Mouse (Mus musculus): Measurements from ENCODE around the gene Fgfr2.
A peak's percentile ranks its signal among the peaks of the same experiment; 100 is the strongest.

Fgfr2 gene

GRCm38 (mm10) chr7:132765629-132766186 lies 357.4 kb downstream of the Fgfr2 start:
- DNase-seq (ENCODE audit: extremely low read depth, insufficient read length, low spot score), result no peak

GRCm38 (mm10) chr7:132764896-132765491 lies 358.2 kb downstream of the Fgfr2 start:
- no peak for DNase-seq (ENCODE audit: extremely low read depth, insufficient read length, low spot score)

- DNase-seq (ENCODE audit: extremely low read depth, insufficient read length, low spot score), result no peak
These were observed 358.8 kb downstream of the Fgfr2 start for GRCm38 (mm10) chr7:132764314-132764713.

GRCm38 (mm10) chr7:132763911-132764310 lies 359.2 kb downstream of the Fgfr2 start:
- DNase-seq (ENCODE audit: extremely low read depth, insufficient read length, low spot score), result no peak

DNA sequence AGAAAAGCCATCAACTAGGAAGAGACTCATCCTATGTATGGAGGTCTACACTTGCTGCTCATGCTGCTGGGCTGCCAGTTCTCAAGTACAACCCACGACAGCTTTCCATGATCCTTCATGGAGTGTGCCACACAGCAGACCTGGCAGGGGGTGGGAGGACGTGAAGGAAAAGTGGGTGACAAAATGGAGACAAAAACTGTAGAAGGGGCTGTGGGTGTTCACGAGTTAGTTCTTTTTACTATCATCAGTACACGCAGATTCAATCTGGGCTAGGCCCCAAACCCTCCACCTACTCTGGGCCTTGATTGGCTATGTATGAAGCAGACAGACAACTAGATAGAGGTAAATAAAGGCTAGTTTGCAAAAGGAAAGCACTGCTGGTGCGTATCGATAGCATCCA lies 359.8 kb downstream of the Fgfr2 start:
- no peak for DNase-seq (ENCODE audit: extremely low read depth, insufficient read length, low spot score)

- DNase-seq (ENCODE audit: extremely low read depth, insufficient read length, low spot score), result no peak
These were observed 361.7 kb downstream of the Fgfr2 start for GRCm38 (mm10) chr7:132761409-132761808.

- no peak for DNase-seq (ENCODE audit: extremely low read depth, insufficient read length, low spot score)
These were observed 362.5 kb downstream of the Fgfr2 start for GRCm38 (mm10) chr7:132760589-132761180.

GRCm38 (mm10) chr7:132759926-132760325 lies 363.2 kb downstream of the Fgfr2 start:
- no peak for DNase-seq (ENCODE audit: extremely low read depth, insufficient read length, low spot score)

GRCm38 (mm10) chr7:132759405-132759891 lies 363.7 kb downstream of the Fgfr2 start:
- DNase-seq (ENCODE audit: extremely low read depth, insufficient read length, low spot score), result no peak

GRCm38 (mm10) chr7:132758875-132759274 lies 364.3 kb downstream of the Fgfr2 start:
- no peak for DNase-seq (ENCODE audit: extremely low read depth, insufficient read length, low spot score)

- DNase-seq (ENCODE audit: extremely low read depth, insufficient read length, low spot score), result no peak
These were observed 366.8 kb downstream of the Fgfr2 start for GRCm38 (mm10) chr7:132756325-132756724.

DNA sequence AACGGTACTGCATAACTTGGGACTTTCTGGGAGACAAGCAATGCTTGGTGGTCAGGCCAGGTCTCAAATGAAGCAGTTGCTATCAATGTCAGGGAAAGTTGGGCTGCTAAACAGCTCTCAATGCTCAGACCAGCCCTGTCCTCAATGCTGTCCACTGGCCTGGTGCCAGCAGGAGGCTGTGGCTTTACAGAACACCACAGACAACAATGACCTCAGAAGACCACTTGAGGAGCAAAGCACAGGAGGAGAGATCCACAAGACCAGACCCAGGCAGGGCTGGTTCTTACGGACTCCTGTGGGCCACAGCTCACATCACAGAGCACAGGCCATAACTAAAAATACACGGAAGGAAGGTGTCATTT lies 368.8 kb downstream of the Fgfr2 start:
- no peak for DNase-seq (ENCODE audit: extremely low read depth, insufficient read length, low spot score)

DNA sequence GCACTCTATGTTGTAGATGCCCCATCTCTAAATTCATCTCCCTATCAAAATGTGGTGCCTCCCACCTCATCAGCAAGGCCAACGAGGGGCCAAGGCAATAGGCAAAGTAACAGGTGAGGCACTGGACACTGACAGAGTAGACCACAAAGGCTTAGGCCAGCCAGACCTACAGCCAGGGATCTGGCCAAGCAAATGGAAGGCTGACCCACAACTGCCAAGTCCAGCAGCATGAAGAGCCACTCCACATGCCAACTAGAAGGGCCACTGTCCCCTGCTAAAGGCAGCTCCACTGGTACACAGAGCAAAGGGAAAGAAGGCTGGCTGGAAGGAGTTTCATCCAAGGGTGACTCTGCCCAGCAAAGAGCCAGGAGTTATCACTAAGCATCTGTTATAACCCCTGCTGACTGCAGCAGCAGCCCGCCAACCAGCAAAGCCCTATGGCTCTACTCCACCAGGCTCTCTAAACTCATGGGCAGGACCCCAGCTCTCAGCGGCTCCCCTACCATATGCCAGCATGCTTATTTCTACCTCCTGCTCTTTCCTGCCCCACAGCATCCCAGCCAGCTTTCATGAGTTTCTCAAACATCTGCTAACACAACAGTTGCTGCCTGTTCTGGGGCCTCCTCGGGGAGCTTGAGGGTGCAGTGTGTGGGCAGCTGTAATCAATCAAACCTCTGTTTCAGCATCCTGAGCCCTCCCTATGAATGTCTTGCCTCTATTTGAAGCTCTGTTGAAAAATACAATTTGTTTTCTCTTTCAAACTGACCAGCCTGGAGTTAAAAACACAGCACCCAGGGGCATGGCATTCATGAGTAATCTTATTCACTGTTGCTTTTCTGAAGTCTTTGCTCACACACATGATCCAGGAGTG lies 369.4 kb downstream of the Fgfr2 start:
- DNase-seq (ENCODE audit: extremely low read depth, insufficient read length, low spot score), result no peak

GRCm38 (mm10) chr7:132751716-132752115 lies 371.4 kb downstream of the Fgfr2 start:
- peak; percentile 31 for DNase-seq (ENCODE audit: extremely low read depth, insufficient read length, low spot score)

GRCm38 (mm10) chr7:132749504-132749903 lies 373.6 kb downstream of the Fgfr2 start:
- no peak for DNase-seq (ENCODE audit: extremely low read depth, insufficient read length, low spot score)

DNA sequence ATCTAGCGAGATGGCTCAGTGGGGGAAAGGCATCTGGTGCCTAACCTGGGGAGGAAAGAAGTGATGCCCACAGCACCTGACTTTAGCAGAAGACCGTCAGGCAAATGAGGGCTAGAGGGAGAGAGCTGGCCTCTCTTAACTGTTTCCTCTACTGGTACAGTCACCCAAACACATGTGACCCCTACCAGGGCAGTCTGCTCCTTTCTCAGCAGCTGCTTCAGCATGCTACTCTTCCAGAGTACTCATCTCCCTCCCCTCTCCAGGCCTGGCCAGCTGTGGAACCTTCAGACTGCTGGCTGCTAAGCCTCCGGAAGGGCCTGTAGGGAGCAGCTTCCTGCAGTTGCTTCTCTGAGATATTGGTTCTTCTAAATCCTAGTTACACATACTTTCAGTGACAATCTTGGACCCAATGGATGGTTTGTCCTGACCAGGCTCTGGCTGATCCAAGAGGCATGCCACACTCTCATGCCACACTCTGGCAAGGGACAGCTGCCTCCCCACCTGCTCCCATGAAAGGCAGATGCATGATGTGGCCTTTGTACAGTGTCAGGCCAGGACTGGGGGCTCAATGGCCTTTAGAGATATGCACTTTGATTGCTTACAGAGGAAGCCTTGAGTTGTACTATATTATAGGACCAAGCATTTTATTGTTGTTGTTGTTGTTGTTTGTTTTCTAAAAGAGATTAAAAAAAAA lies 374.9 kb downstream of the Fgfr2 start:
- no peak for DNase-seq (ENCODE audit: extremely low read depth, insufficient read length, low spot score)

- DNase-seq (ENCODE audit: extremely low read depth, insufficient read length, low spot score), result no peak
These were observed 376.1 kb downstream of the Fgfr2 start for GRCm38 (mm10) chr7:132747096-132747495.

GRCm38 (mm10) chr7:132742912-132743311 lies 380.2 kb downstream of the Fgfr2 start:
- DNase-seq (ENCODE audit: extremely low read depth, insufficient read length, low spot score), result no peak

DNA sequence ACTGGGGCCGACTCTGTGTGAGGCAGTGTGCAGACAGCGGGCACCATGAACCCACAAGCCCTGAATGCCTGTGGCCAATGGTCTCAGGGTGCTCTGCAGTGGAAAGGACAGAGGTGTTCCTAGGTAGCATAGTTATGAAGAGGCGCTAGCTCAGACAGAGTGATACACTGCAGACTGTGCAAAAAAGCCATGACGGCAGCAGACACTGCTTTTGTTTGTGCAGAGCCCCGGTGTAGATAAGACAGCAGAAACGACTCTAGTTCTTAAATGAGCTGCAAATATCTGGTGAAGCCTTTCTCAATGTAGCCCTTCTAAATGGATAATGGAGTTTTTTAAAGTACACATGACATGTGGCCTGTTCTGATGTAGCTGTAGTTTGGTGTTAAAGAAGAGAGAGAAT lies 383.3 kb downstream of the Fgfr2 start:
- DNase-seq (ENCODE audit: extremely low read depth, insufficient read length, low spot score), result no peak

DNA sequence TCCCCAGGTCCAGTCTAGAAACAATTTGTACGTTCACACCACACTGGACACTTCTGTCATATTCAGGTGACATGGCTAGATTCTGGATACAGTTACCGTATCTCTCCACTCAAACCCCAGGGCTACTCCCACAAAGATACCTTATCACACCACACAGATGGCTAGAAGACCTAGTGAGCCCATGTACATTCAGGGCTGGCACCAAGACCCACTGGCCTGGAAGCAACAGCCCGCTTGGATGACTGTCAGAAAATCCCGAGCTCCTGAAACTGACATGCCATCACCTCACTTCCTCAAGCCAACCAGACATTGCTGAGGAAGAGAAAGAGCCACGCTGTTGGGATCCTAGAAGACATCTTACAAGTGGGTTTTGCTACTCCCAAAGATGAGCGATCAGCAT lies 384.3 kb downstream of the Fgfr2 start:
- DNase-seq (ENCODE audit: extremely low read depth, insufficient read length, low spot score), result no peak
